Mouse (Mus musculus) megakaryocyte, embryonic 14.5 days (primary cell): ENCODE data around the gene Slc23a2.

ENCODE experiments used
- FLI1 ChIP-seq: IDR thresholded peaks from 2 replicates; pipeline ENCODE4 v1.6.1; 2012; ENCODE audit warnings: low read length, inconsistent platforms, mixed read lengths
- GATA1 ChIP-seq: IDR thresholded peaks from 3 replicates; pipeline ENCODE4 v1.6.1; 2012; ENCODE audit warnings: mixed read lengths, low read length, inconsistent platforms, borderline replicate concordance

DNA sequence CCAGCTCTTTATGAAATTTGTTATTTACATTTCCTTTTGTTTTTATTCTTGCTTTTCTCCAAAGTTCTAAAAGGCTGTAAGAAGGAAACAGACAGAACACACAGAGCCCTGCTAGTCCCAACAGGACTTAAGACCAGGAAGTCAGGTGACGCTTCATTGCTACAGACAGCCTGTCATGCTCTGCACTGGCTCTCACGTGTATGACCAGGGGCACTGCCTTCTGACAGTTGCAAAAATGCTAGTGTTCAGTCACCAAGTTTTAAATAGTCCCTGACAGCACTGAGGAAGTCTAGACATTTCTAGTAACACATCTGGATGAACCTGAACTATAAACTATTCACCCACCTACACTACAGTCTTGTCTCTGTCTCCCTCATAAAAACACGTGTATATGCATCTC is 34.2 kb downstream of the Slc23a2 start:
- TF ChIP-seq FLI1 (no peak), GATA1 (no peak)
